Mouse (Mus musculus) heart, embryonic 10.5 days (tissue): ENCODE data around the gene Tshz2. TPM values are rescaled to one million over a fixed set of nuclear protein-coding genes. Genes with fewer than 3 reads are reported as not detected.
A peak's percentile ranks its signal among the peaks of the same experiment; 100 is the strongest.
"Not testable (repeated sequence)": the region's sequence is repeated elsewhere in the genome, so short reads cannot be mapped to it uniquely, and the experiment has no call there.

Experiments
- DNase-seq: peaks from one replicate; pipeline ENCODE4 v3.0.0-alpha.2; 2017; ENCODE audit warnings: low spot score
- H3K27ac ChIP-seq: fragments of 300-500 bp; sonication (generic); 2 replicates; pipeline ENCODE4 v1.5.1; 2016; ENCODE audit warnings: mild to moderate bottlenecking
- H3K27me3 ChIP-seq: fragments of 300-500 bp; sonication (generic); 2 replicates; pipeline ENCODE4 v1.6.1; 2016; ENCODE audit warnings: mild to moderate bottlenecking; ENCODE audit not compliant: poor library complexity, insufficient read depth, severe bottlenecking
- H3K36me3 ChIP-seq: fragments of 300-500 bp; sonication (generic); 2 replicates; pipeline ENCODE4 v1.6.1; 2016; ENCODE audit warnings: mild to moderate bottlenecking, moderate library complexity
- H3K4me1 ChIP-seq: fragments of 300-500 bp; sonication (generic); 2 replicates; pipeline ENCODE4 v1.6.1; 2016; ENCODE audit warnings: mild to moderate bottlenecking
- H3K4me3 ChIP-seq: fragments of 300-500 bp; sonication (generic); 2 replicates; pipeline ENCODE4 v1.5.1; 2016; ENCODE audit warnings: mild to moderate bottlenecking, moderate library complexity
- H3K9me3 ChIP-seq: fragments of 300-500 bp; sonication (generic); 2 replicates; pipeline ENCODE4 v1.6.1; 2016; ENCODE audit warnings: mild to moderate bottlenecking, moderate library complexity
- WGBS: fragments of 180-500 bp; shearing (Covaris S2); methylation state at CpG from one replicate; pipeline ENCODE4 v1.1.7; 2016; 5-methylcytosine and 5-hydroxymethylcytosine counted together
- polyA plus RNA-seq: library from polyadenylated mRNA; unstranded; fragments of >200 nt; fragmentation: Nextera tagmentation; extraction: Ambion mirVana; gene quantifications from 2 replicates; pipeline ENCODE4 v1.2.1, GENCODE M21; 2016

Tshz2 gene
- polyA plus RNA-seq, 1 experiment from 2014 or later: 5.7 TPM

- H3K4me1 ChIP-seq: peaks cover 18% of the 10 kb centered on the region
- DNase-seq: no peak
- WGBS: 74% methylated on average over 7 of the region's 7 CpGs
- H3K27me3 ChIP-seq: no peaks in the 10 kb centered on the region
- H3K36me3 ChIP-seq: no peaks in the 10 kb centered on the region
- no peaks in the 10 kb centered on the region for H3K9me3 ChIP-seq
- no peak overlapping the region for H3K4me3 ChIP-seq
- H3K27ac ChIP-seq: no peak overlapping the region
These were observed 122.3 kb downstream of the Tshz2 start for GRCm38 (mm10) chr2:169755091-169755490.

- H3K27ac ChIP-seq: no peak overlapping the region
- peaks cover 14% of the 10 kb centered on the region for H3K4me1 ChIP-seq
These were observed 125.3 kb downstream of the Tshz2 start for GRCm38 (mm10) chr2:169758120-169758519.

GRCm38 (mm10) chr2:169760117-169760516 is 127.3 kb downstream of the Tshz2 start:
- DNase-seq: no peak
- H3K9me3 ChIP-seq: no peaks in the 10 kb centered on the region
- peaks cover 14% of the 10 kb centered on the region for H3K4me1 ChIP-seq
- 100% methylated on average over 1 of the region's 1 CpGs for WGBS
- no peak overlapping the region for H3K27ac ChIP-seq
- H3K27me3 ChIP-seq: no peaks in the 10 kb centered on the region
- H3K4me3 ChIP-seq: no peak overlapping the region
- no peaks in the 10 kb centered on the region for H3K36me3 ChIP-seq

More at GRCm38 (mm10) chr2:169758120-169758519, 125.3 kb downstream of the Tshz2 start:
- Histone ChIP-seq H3K27me3 (no peaks in the 10 kb centered on the region), H3K9me3 (no peaks in the 10 kb centered on the region), H3K36me3 (no peaks in the 10 kb centered on the region), H3K4me3 (no peak overlapping the region)
- WGBS: 72% methylated on average over 6 of the region's 6 CpGs
- no peak for DNase-seq

GRCm38 (mm10) chr2:169761726-169762125 is 128.9 kb downstream of the Tshz2 start:
- peaks cover 24% of the 10 kb centered on the region for H3K4me1 ChIP-seq
- H3K4me3 ChIP-seq: no peak overlapping the region
- 31% methylated on average over 3 of the region's 3 CpGs for WGBS
- DNase-seq: no peak
- no peaks in the 10 kb centered on the region for H3K9me3 ChIP-seq
- peak overlapping the region; percentile 30; the same call in 1 of the 2 replicates for H3K27ac ChIP-seq
- H3K27me3 ChIP-seq: no peaks in the 10 kb centered on the region
- H3K36me3 ChIP-seq: no peaks in the 10 kb centered on the region

- no peaks in the 10 kb centered on the region for H3K9me3 ChIP-seq
- 81% methylated on average over 8 of the region's 8 CpGs for WGBS
These were observed 129.5 kb downstream of the Tshz2 start for GRCm38 (mm10) chr2:169762301-169762700.

GRCm38 (mm10) chr2:169763716-169764115 is 130.9 kb downstream of the Tshz2 start:
- Histone ChIP-seq H3K4me1 (peaks cover 28% of the 10 kb centered on the region), H3K27ac (no peak overlapping the region), H3K9me3 (no peaks in the 10 kb centered on the region), H3K4me3 (no peak overlapping the region), H3K27me3 (no peaks in the 10 kb centered on the region), H3K36me3 (no peaks in the 10 kb centered on the region)
- no peak for DNase-seq
- WGBS: 74% methylated on average over 8 of the region's 8 CpGs

More at GRCm38 (mm10) chr2:169762301-169762700, 129.5 kb downstream of the Tshz2 start:
- Histone ChIP-seq H3K4me1 (peaks cover 28% of the 10 kb centered on the region), H3K4me3 (no peak overlapping the region), H3K27ac (no peak overlapping the region), H3K27me3 (no peaks in the 10 kb centered on the region), H3K36me3 (no peaks in the 10 kb centered on the region)
- no peak for DNase-seq

GRCm38 (mm10) chr2:169766247-169766646 is 133.4 kb downstream of the Tshz2 start:
- 0 out of 2 replicates have a peak overlapping the region, but pooled peaks have one; percentile 16 for H3K4me3 ChIP-seq
- H3K27me3 ChIP-seq: no peaks in the 10 kb centered on the region
- no peak for DNase-seq
- 22% methylated on average over 8 of the region's 8 CpGs for WGBS
- no peaks in the 10 kb centered on the region for H3K36me3 ChIP-seq
- peak overlapping the region; percentile 7; the same call in 1 of the 2 replicates for H3K27ac ChIP-seq
- peaks cover 28% of the 10 kb centered on the region for H3K4me1 ChIP-seq
- no peaks in the 10 kb centered on the region for H3K9me3 ChIP-seq

- Histone ChIP-seq H3K27me3 (no peaks in the 10 kb centered on the region), H3K27ac (no peak overlapping the region), H3K4me3 (no peak overlapping the region), H3K4me1 (peaks cover 20% of the 10 kb centered on the region), H3K9me3 (no peaks in the 10 kb centered on the region), H3K36me3 (no peaks in the 10 kb centered on the region)
- DNase-seq: no peak
- 69% methylated on average over 3 of the region's 3 CpGs for WGBS
These were observed 134.5 kb downstream of the Tshz2 start for GRCm38 (mm10) chr2:169767281-169767680.

GRCm38 (mm10) chr2:169775078-169775477 is 142.3 kb downstream of the Tshz2 start:
- Histone ChIP-seq H3K4me3 (no peak overlapping the region), H3K27me3 (no peaks in the 10 kb centered on the region), H3K36me3 (no peaks in the 10 kb centered on the region), H3K4me1 (peaks cover 18% of the 10 kb centered on the region), H3K9me3 (no peaks in the 10 kb centered on the region), H3K27ac (no peak overlapping the region)
- no peak for DNase-seq
- 46% methylated on average over 4 of the region's 4 CpGs for WGBS

- no peaks in the 10 kb centered on the region for H3K9me3 ChIP-seq
- H3K4me1 ChIP-seq: peaks cover 23% of the 10 kb centered on the region
- H3K27me3 ChIP-seq: 0 out of 2 replicates have a peak, but pooled peaks cover 8% of the 10 kb centered on the region
- no peaks in the 10 kb centered on the region for H3K36me3 ChIP-seq
- 43% methylated on average over 4 of the region's 4 CpGs for WGBS
- no peak for DNase-seq
- H3K4me3 ChIP-seq: no peak overlapping the region
- no peak overlapping the region for H3K27ac ChIP-seq
These were observed 144.4 kb downstream of the Tshz2 start for GRCm38 (mm10) chr2:169777242-169777641.

- no peak for DNase-seq
- H3K27ac ChIP-seq: no peak overlapping the region
- peaks cover 27% of the 10 kb centered on the region for H3K4me1 ChIP-seq
- no peak overlapping the region for H3K4me3 ChIP-seq
- no peaks in the 10 kb centered on the region for H3K9me3 ChIP-seq
- 0 out of 2 replicates have a peak, but pooled peaks cover 9% of the 10 kb centered on the region for H3K27me3 ChIP-seq
- H3K36me3 ChIP-seq: no peaks in the 10 kb centered on the region
- 34% methylated on average over 2 of the region's 2 CpGs for WGBS
These were observed 145.0 kb downstream of the Tshz2 start for GRCm38 (mm10) chr2:169777764-169778163.

- 85% methylated on average over 6 of the region's 6 CpGs for WGBS
- no peaks in the 10 kb centered on the region for H3K36me3 ChIP-seq
- no peak overlapping the region for H3K27ac ChIP-seq
- H3K4me3 ChIP-seq: no peak overlapping the region
- no peaks in the 10 kb centered on the region for H3K9me3 ChIP-seq
- no peak for DNase-seq
- peaks cover 38% of the 10 kb centered on the region for H3K4me1 ChIP-seq
- 0 out of 2 replicates have a peak, but pooled peaks cover 9% of the 10 kb centered on the region for H3K27me3 ChIP-seq
These were observed 146.0 kb downstream of the Tshz2 start for GRCm38 (mm10) chr2:169778740-169779345.

- H3K4me3 ChIP-seq, H3K27me3 ChIP-seq, H3K9me3 ChIP-seq, H3K27ac ChIP-seq, H3K36me3 ChIP-seq, DNase-seq: not testable (repeated sequence)
- H3K4me1 ChIP-seq: peaks cover 48% of the 10 kb centered on the region
These were observed 148.9 kb downstream of the Tshz2 start for GRCm38 (mm10) chr2:169781671-169782070.
